Mouse (Mus musculus) kidney, postnatal 0 days (tissue): Measurements from ENCODE around the gene Dcaf15. TPM values are rescaled to one million over a fixed set of nuclear protein-coding genes. Genes with fewer than 3 reads are reported as not detected.

ENCODE experiments used
- ATAC-seq: fragments of 200-750 bp; cut with Nextera tagmentation; replicated peaks from 2 replicates; pipeline ENCODE4 v1.8.0; 2017; ENCODE audit warnings: low read depth, moderate number of reproducible peaks, moderate TSS enrichment, moderate library complexity; ENCODE audit not compliant: low FRiP score
- DNase-seq: peaks from one replicate; pipeline ENCODE4 v3.0.0-alpha.2; 2016; ENCODE audit warnings: low spot score
- H3K27ac ChIP-seq: fragments of 300-500 bp; sonication (generic); 2 replicates; pipeline ENCODE4 v1.5.1; 2014; ENCODE audit warnings: mild to moderate bottlenecking
- H3K27me3 ChIP-seq: fragments of 300-500 bp; sonication (generic); 2 replicates; pipeline ENCODE4 v1.6.1; 2014; ENCODE audit warnings: low read length, mixed read lengths; ENCODE audit not compliant: insufficient read depth
- H3K36me3 ChIP-seq: fragments of 300-500 bp; sonication (generic); 2 replicates; pipeline ENCODE4 v1.6.1; 2014; ENCODE audit warnings: low read length, mixed read lengths; ENCODE audit not compliant: insufficient read depth
- H3K4me1 ChIP-seq: fragments of 300-500 bp; sonication (generic); replicated peaks from 2 replicates; pipeline ENCODE4 v1.6.1; 2014; ENCODE audit warnings: antibody characterized with exemption, low read length, mixed read lengths; ENCODE audit not compliant: insufficient read depth
- H3K4me2 ChIP-seq: fragments of 300-500 bp; sonication (generic); 2 replicates; pipeline ENCODE4 v1.6.1; 2014; ENCODE audit warnings: mild to moderate bottlenecking, low read length, moderate library complexity, mixed read lengths
- H3K4me3 ChIP-seq: fragments of 300-500 bp; sonication (generic); replicated peaks from 2 replicates; pipeline ENCODE4 v1.5.1; 2014; ENCODE audit warnings: low read depth, low read length
- H3K9ac ChIP-seq: fragments of 300-500 bp; sonication (generic); 2 replicates; pipeline ENCODE4 v1.6.1; 2014; ENCODE audit warnings: low read depth, low read length
- H3K9me3 ChIP-seq: fragments of 300-500 bp; sonication (generic); replicated peaks from 2 replicates; pipeline ENCODE4 v1.6.1; 2016; ENCODE audit warnings: low read length, inconsistent platforms, mixed read lengths
- CTCF ChIP-seq: IDR thresholded peaks from 2 replicates; pipeline ENCODE4 v1.5.1; 2016; ENCODE audit warnings: antibody characterized with exemption, low read depth, mild to moderate bottlenecking, moderate library complexity
- WGBS: fragments of 180-500 bp; shearing (Covaris S2); extraction: QIAGEN DNeasy Blood & Tissue Kit; methylation state at CpG from one replicate; pipeline ENCODE4 v1.1.7; 2014; 5-methylcytosine and 5-hydroxymethylcytosine counted together
- polyA plus RNA-seq: library from polyadenylated mRNA; unstranded; fragments of >200 nt; fragmentation: Nextera tagmentation; extraction: Ambion mirVana; gene quantifications from 2 replicates; pipeline ENCODE4 v1.2.1, GENCODE M21; 2015

The Dcaf15 gene
- polyA plus RNA-seq, 1 experiment from 2014 or later: 7.5 TPM

DNA sequence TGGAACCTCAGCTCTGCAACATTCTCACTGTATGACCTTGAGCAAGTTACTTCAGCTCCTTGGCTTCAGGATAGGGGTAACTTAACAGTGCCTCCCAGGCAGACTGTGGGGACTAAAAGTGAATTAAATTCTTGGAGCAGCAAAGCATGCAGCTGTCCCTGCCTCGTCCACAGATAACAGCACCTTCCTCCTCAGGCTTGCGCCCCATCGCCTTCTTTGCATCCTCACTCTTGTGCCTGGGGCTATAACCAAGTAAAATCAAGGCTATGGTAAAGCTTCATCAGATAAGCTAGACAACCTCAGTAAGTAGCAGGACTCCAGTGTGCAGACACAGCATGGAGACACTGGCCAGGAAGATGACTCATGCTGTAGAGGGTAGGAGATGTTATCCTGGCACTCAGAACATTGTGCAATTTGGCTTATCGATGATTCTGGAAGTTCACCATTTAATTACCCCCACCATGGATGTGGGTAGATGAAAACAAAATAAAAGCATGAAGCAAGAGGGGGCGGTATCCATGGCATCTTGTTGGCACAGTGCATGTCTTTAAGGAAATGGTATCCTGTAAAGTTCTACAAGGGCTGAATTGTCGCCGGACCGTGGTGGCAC is 40.2 kb upstream of the Dcaf15 start:
- TF ChIP-seq CTCF: no peak
- Histone ChIP-seq H3K4me3 (no peak overlapping the region), H3K27ac (no peak overlapping the region), H3K36me3 (peaks cover 35% of the 10 kb centered on the region), H3K9me3 (no peaks in the 10 kb centered on the region), H3K4me2 (no peak overlapping the region), H3K9ac (no peak overlapping the region), H3K4me1 (peaks cover 10% of the 10 kb centered on the region; the same call in 1 of the 2 replicates), H3K27me3 (no peaks in the 10 kb centered on the region)
- 89% methylated on average over 8 of the region's 8 CpGs for WGBS
- DNase-seq (no peak), ATAC-seq (no peak)

- DNase-seq (no peak), ATAC-seq (no peak)
- Histone ChIP-seq H3K9me3 (no peaks in the 10 kb centered on the region), H3K4me2 (no peak overlapping the region), H3K36me3 (peaks cover 73% of the 10 kb centered on the region), H3K4me1 (no peaks in the 10 kb centered on the region), H3K4me3 (no peak overlapping the region), H3K9ac (no peak overlapping the region), H3K27ac (no peak overlapping the region), H3K27me3 (no peaks in the 10 kb centered on the region)
- TF ChIP-seq CTCF: no peak
- 88% methylated on average over 4 of the region's 4 CpGs for WGBS
Measured at GRCm38 (mm10) chr8:84140838-84141237, 36.3 kb upstream of the Dcaf15 start.

DNA sequence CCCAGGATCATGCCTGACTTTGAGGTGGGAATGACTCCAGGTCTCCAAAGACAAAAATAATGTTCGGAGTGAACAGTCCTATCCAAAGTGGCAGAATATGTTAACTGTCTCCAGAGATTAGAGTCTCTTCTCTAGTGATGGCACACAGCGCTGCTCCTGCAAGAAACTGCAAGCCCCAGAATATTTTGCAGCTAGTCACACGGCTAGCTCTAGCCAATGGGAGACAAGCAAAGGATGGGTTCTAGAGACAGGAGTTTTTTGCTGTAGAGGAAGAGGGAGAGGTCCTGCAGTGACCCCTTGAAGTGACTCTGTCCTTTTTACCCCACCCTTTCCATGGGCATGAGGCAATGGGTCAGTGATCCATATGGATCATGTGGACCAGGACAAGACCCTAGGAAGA is 33.3 kb upstream of the Dcaf15 start:
- no peak for TF ChIP-seq CTCF
- H3K4me3 ChIP-seq: no peak overlapping the region
- no peaks in the 10 kb centered on the region for H3K27me3 ChIP-seq
- no peaks in the 10 kb centered on the region for H3K9me3 ChIP-seq
- H3K9ac ChIP-seq: no peak overlapping the region
- no peak overlapping the region for H3K4me2 ChIP-seq
- WGBS: 94% methylated on average over 3 of the region's 3 CpGs
- ATAC-seq: no peak
- H3K4me1 ChIP-seq: no peaks in the 10 kb centered on the region
- peaks cover 89% of the 10 kb centered on the region for H3K36me3 ChIP-seq
- no peak overlapping the region for H3K27ac ChIP-seq
- no peak for DNase-seq

DNA sequence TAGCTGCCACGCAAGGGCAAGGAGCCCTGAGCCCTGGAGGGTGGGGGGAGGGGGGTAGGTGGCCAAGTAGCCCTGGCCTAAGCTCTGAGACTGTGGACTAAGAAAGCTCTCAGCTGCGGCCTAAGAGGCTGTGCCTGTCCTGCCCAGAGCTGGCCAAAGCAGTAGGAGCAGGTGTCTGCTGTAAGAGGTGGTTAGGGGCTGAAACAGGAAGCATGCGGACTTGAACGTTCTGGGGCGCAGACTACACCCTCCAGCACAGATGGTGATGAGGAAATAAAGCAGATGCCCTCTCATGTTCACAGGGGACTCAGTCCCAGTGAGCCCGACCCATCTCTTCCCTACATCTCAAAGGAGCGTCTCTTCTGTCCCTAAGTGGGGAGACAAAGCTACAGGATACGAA is 27.7 kb upstream of the Dcaf15 start:
- Histone ChIP-seq H3K36me3 (peaks cover 47% of the 10 kb centered on the region), H3K9ac (no peak overlapping the region), H3K27ac (no peak overlapping the region), H3K4me2 (no peak overlapping the region), H3K27me3 (no peaks in the 10 kb centered on the region), H3K4me3 (no peak overlapping the region), H3K4me1 (no peaks in the 10 kb centered on the region), H3K9me3 (no peaks in the 10 kb centered on the region)
- WGBS: 84% methylated on average over 8 of the region's 8 CpGs
- TF ChIP-seq CTCF: no peak
- ATAC-seq: no peak
- DNase-seq: no peak

DNA sequence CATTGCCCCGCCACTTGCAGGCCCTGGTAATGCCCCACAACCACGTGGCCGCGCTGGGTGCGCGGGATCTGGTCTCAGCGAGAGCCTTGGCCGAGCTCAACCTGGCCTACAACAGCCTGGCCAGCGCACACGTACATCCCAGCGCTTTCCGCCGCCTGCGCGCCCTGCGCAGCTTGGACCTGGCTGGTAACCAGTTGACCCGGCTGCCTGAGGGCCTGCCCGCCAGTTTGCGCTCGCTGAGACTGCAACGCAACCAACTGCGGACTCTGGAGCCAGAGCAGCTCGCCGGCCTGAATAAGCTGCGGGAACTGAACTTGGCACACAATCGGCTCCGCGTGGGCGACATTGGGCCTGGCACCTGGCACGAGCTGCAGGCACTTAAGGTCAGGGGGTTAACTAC is 26.2 kb upstream of the Dcaf15 start:
- ATAC-seq: no peak; the same call in 1 of the 2 replicates
- DNase-seq: no peak
- no peaks in the 10 kb centered on the region for H3K4me1 ChIP-seq
- peaks cover 33% of the 10 kb centered on the region; the same call in 1 of the 2 replicates for H3K36me3 ChIP-seq
- WGBS: 42% methylated on average over 30 of the region's 30 CpGs
- H3K4me2 ChIP-seq: no peak overlapping the region
- H3K4me3 ChIP-seq: no peak overlapping the region
- no peak overlapping the region for H3K9ac ChIP-seq
- no peaks in the 10 kb centered on the region for H3K27me3 ChIP-seq
- H3K27ac ChIP-seq: no peak overlapping the region
- no peaks in the 10 kb centered on the region for H3K9me3 ChIP-seq
- TF ChIP-seq CTCF: no peak

DNA sequence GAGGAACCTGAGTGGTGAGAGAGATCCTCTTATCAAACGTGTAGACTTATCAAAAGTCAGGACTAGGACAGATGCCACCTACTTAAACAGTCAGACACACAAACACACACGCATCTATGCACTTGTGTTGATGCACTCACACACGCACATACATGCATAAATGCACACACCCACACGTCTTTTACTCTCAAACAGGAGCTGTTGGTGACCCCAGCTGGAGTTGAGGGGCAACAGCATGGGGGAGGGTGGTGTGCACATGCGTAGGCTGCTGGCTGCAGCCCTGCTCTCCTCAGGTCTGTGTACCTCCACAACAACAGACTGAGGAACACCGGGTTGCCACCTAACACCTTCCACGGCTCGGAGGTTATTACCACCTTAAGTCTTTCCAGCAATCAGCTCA is 23.7 kb upstream of the Dcaf15 start:
- Histone ChIP-seq H3K9me3 (no peaks in the 10 kb centered on the region), H3K4me1 (no peaks in the 10 kb centered on the region), H3K27ac (no peak overlapping the region), H3K4me3 (no peak overlapping the region), H3K4me2 (no peak overlapping the region), H3K36me3 (peaks cover 9% of the 10 kb centered on the region; the same call in 1 of the 2 replicates), H3K9ac (no peak overlapping the region), H3K27me3 (no peaks in the 10 kb centered on the region)
- DNase-seq: peak; percentile 9
- no peak for ATAC-seq
- TF ChIP-seq CTCF: peak; percentile 33; the same call in 1 of the 2 replicates
- 51% methylated on average over 8 of the region's 8 CpGs for WGBS
